Mouse (Mus musculus) midbrain, postnatal 0 days (tissue): Measurements from ENCODE around the gene Olfr1513. TPM values are rescaled to one million over a fixed set of nuclear protein-coding genes. Genes with fewer than 3 reads are reported as not detected.
"Not testable (repeated sequence)": the region's sequence is repeated elsewhere in the genome, so short reads cannot be mapped to it uniquely, and the experiment has no call there.

Experiments used
- ATAC-seq: fragments of 200-750 bp; cut with Nextera tagmentation; 2 replicates; pipeline ENCODE4 v1.8.0; 2017; ENCODE audit warnings: moderate number of reproducible peaks, mild to moderate bottlenecking, moderate TSS enrichment, moderate library complexity; ENCODE audit not compliant: low FRiP score
- DNase-seq: peaks from one replicate; pipeline ENCODE4 v3.0.0-alpha.2; 2015; ENCODE audit warnings: low spot score
- H3K27ac ChIP-seq: fragments of 300-500 bp; sonication (generic); 2 replicates; pipeline ENCODE4 v1.5.1; 2014; ENCODE audit warnings: low read depth, mild to moderate bottlenecking, low read length, mixed read lengths
- H3K27me3 ChIP-seq: fragments of 300-500 bp; sonication (generic); 2 replicates; pipeline ENCODE4 v1.6.1; 2014; ENCODE audit warnings: low read length, control low read depth, mixed read lengths; ENCODE audit not compliant: insufficient read depth
- H3K36me3 ChIP-seq: fragments of 300-500 bp; sonication (generic); 2 replicates; pipeline ENCODE4 v1.6.1; 2014; ENCODE audit warnings: low read length, control low read depth, mixed read lengths; ENCODE audit not compliant: insufficient read depth
- H3K4me1 ChIP-seq: fragments of 300-500 bp; sonication (generic); 2 replicates; pipeline ENCODE4 v1.6.1; 2014; ENCODE audit warnings: mild to moderate bottlenecking, control low read depth, antibody characterized with exemption, low read length, mixed read lengths; ENCODE audit not compliant: insufficient read depth
- H3K4me2 ChIP-seq: fragments of 300-500 bp; sonication (generic); 2 replicates; pipeline ENCODE4 v1.6.1; 2014; ENCODE audit warnings: low read depth, mild to moderate bottlenecking, low read length, mixed read lengths; ENCODE audit not compliant: poor library complexity, severe bottlenecking
- H3K4me3 ChIP-seq: fragments of 300-500 bp; sonication (generic); 2 replicates; pipeline ENCODE4 v1.5.1; 2014; ENCODE audit warnings: low read depth, mild to moderate bottlenecking, low read length, moderate library complexity
- H3K9ac ChIP-seq: fragments of 300-500 bp; sonication (generic); replicated peaks from 2 replicates; pipeline ENCODE4 v1.6.1; 2014; ENCODE audit warnings: mild to moderate bottlenecking, low read length, moderate library complexity, mixed read lengths; ENCODE audit not compliant: poor library complexity, severe bottlenecking
- H3K9me3 ChIP-seq: fragments of 300-500 bp; sonication (generic); 2 replicates; pipeline ENCODE4 v1.6.1; 2016; ENCODE audit warnings: low read length, control low read depth
- CTCF ChIP-seq: IDR thresholded peaks from 2 replicates; pipeline ENCODE4 v1.5.1; 2016; ENCODE audit warnings: antibody characterized with exemption, mild to moderate bottlenecking
- WGBS: fragments of 180-500 bp; shearing (Covaris S2); extraction: QIAGEN DNeasy Blood & Tissue Kit; methylation state at CpG from one replicate; pipeline ENCODE4 v1.1.7; 2014; 5-methylcytosine and 5-hydroxymethylcytosine counted together
- polyA plus RNA-seq: library from polyadenylated mRNA; unstranded; fragments of >200 nt; fragmentation: Nextera tagmentation; extraction: Ambion mirVana; gene quantifications from 2 replicates; pipeline ENCODE4 v1.2.1, GENCODE M21; 2015
- total RNA-seq: library from RNA; depleted of rRNA; stranded (reverse); fragments of >200 nt; gene quantifications from 2 replicates; pipeline ENCODE4 v1.2.3, GENCODE M21; 2014; rRNA removed

Gene Olfr1513
- total and polyA plus RNA-seq, 2 experiments from 2014 or later, result not detected

GRCm38 (mm10) chr14:52313931-52314807, 42.0 kb downstream of the Olfr1513 start:
- H3K4me2 ChIP-seq, result peak overlapping the region; percentile 85
- 78% methylated on average over 26 of the region's 26 CpGs for WGBS
- H3K4me1 ChIP-seq, result peaks cover 13% of the 10 kb centered on the region
- H3K27me3 ChIP-seq, result no peaks in the 10 kb centered on the region
- H3K27ac ChIP-seq, result 0 out of 2 replicates have a peak overlapping the region, but pooled peaks have one; percentile 18
- DNase-seq, result no peak
- peaks cover 26% of the 10 kb centered on the region for H3K36me3 ChIP-seq
- TF ChIP-seq CTCF, result 0 out of 2 replicates have a peak, but pooled peaks have one; percentile 4
- H3K9me3 ChIP-seq, result no peaks in the 10 kb centered on the region
- H3K9ac ChIP-seq, result no peak overlapping the region; the same call in 1 of the 2 replicates
- ATAC-seq, result no peak
- H3K4me3 ChIP-seq, result peak overlapping the region; percentile 86; the same call in 1 of the 2 replicates

GRCm38 (mm10) chr14:52310906-52311305, 45.3 kb downstream of the Olfr1513 start:
- Histone ChIP-seq H3K36me3 (peaks cover 26% of the 10 kb centered on the region), H3K4me2 (peak overlapping the region; percentile 24; the same call in 1 of the 2 replicates), H3K4me3 (no peak overlapping the region), H3K9me3 (no peaks in the 10 kb centered on the region), H3K9ac (no peak overlapping the region), H3K27ac (no peak overlapping the region), H3K4me1 (peaks cover 13% of the 10 kb centered on the region; the same call in 1 of the 2 replicates), H3K27me3 (no peaks in the 10 kb centered on the region)
- no peak for TF ChIP-seq CTCF
- WGBS, result 96% methylated on average over 2 of the region's 2 CpGs
- no peak for DNase-seq
- ATAC-seq, result no peak

GRCm38 (mm10) chr14:52310343-52310742, 45.9 kb downstream of the Olfr1513 start:
- H3K27ac ChIP-seq, ATAC-seq, H3K4me3 ChIP-seq, H3K9ac ChIP-seq, H3K9me3 ChIP-seq, H3K4me2 ChIP-seq, H3K27me3 ChIP-seq, DNase-seq: not testable (repeated sequence)
- Histone ChIP-seq H3K36me3 (peaks cover 26% of the 10 kb centered on the region), H3K4me1 (peaks cover 12% of the 10 kb centered on the region; the same call in 1 of the 2 replicates)
- TF ChIP-seq CTCF, result peak; percentile 41
- WGBS, result 95% methylated on average over 5 of the region's 6 CpGs

- no peak for TF ChIP-seq CTCF
- ATAC-seq (no peak), DNase-seq (no peak)
- Histone ChIP-seq H3K9me3 (no peaks in the 10 kb centered on the region), H3K4me3 (no peak overlapping the region), H3K27me3 (no peaks in the 10 kb centered on the region), H3K9ac (no peak overlapping the region), H3K36me3 (no peaks in the 10 kb centered on the region), H3K27ac (no peak overlapping the region), H3K4me1 (no peaks in the 10 kb centered on the region), H3K4me2 (no peak overlapping the region)
- 95% methylated on average over 2 of the region's 2 CpGs for WGBS
Observed at GRCm38 (mm10) chr14:52306100-52306499, 50.1 kb downstream of the Olfr1513 start.

GRCm38 (mm10) chr14:52304644-52305271, 51.5 kb downstream of the Olfr1513 start, which contains the start of gene Mettl3:
Gene Mettl3, minus strand, starts transcription at chr14:52305128.
- WGBS, result under 1% methylated on average over 46 of the region's 46 CpGs
- Histone ChIP-seq H3K4me3 (peak within 1 kb of the TSS; percentile 71), H3K9ac (peak within 1 kb of the TSS; percentile 60), H3K36me3 (peaks cover 2% of the 10 kb centered on the region), H3K27ac (peak within 1 kb of the TSS; percentile 93), H3K27me3 (no peaks in the 10 kb centered on the region), H3K4me1 (no peaks in the 10 kb centered on the region), H3K9me3 (no peaks in the 10 kb centered on the region), H3K4me2 (peak within 1 kb of the TSS; percentile 65)
- TF ChIP-seq CTCF, result peak; percentile 55
- ATAC-seq, result peak; percentile 95
- DNase-seq, result peak; percentile 98

- H3K27ac ChIP-seq, H3K9me3 ChIP-seq, DNase-seq, H3K27me3 ChIP-seq, H3K4me3 ChIP-seq, H3K4me1 ChIP-seq, H3K36me3 ChIP-seq, H3K9ac ChIP-seq, ATAC-seq: not testable (repeated sequence)
- WGBS, result 76% methylated on average over 3 of the region's 3 CpGs
- H3K4me2 ChIP-seq, result peak overlapping the region; percentile 65; the same call in 1 of the 2 replicates
Observed at GRCm38 (mm10) chr14:52303517-52303916, 52.7 kb downstream of the Olfr1513 start.

Other genes with a start within 250 kb of the Olfr1513 start
- gene Rpgrip1, start 245.7 kb downstream of the Olfr1513 start, total RNA-seq, result 5.5 and 6.4 TPM in 2 replicates
- 55.9 and 59.8 TPM in 2 replicates for gene Rpgrip1, start 245.7 kb downstream of the Olfr1513 start, polyA plus RNA-seq
- gene Supt16, start 159.0 kb downstream of the Olfr1513 start, total RNA-seq, result 32.3 and 42.1 TPM in 2 replicates
- gene Supt16, start 159.0 kb downstream of the Olfr1513 start, polyA plus RNA-seq, result 35.4 and 36.9 TPM in 2 replicates
- gene Chd8, start 98.6 kb downstream of the Olfr1513 start, total RNA-seq, result 109 and 128 TPM in 2 replicates
- 27.9 and 31.9 TPM in 2 replicates for gene Chd8, start 98.6 kb downstream of the Olfr1513 start, polyA plus RNA-seq
- gene Tox4, start 77.3 kb downstream of the Olfr1513 start, total RNA-seq, result 54.7 and 58.5 TPM in 2 replicates
- 44.9 and 47.7 TPM in 2 replicates for gene Tox4, start 77.3 kb downstream of the Olfr1513 start, polyA plus RNA-seq
- 56.7 and 57.7 TPM in 2 replicates for gene Rab2b, start 76.9 kb downstream of the Olfr1513 start, total RNA-seq
- gene Rab2b, start 76.9 kb downstream of the Olfr1513 start, polyA plus RNA-seq, result 48.2 and 57.6 TPM in 2 replicates
- 19.6 and 22.6 TPM in 2 replicates for gene Mettl3, start 51.3 kb downstream of the Olfr1513 start, total RNA-seq
- 24.1 and 24.2 TPM in 2 replicates for gene Mettl3, start 51.3 kb downstream of the Olfr1513 start, polyA plus RNA-seq
- gene Sall2, start 27.6 kb downstream of the Olfr1513 start, total RNA-seq, result 98.8 and 112 TPM in 2 replicates
- 37.8 and 39.0 TPM in 2 replicates for gene Sall2, start 27.6 kb downstream of the Olfr1513 start, polyA plus RNA-seq
- gene Olfr1512, start 22.8 kb upstream of the Olfr1513 start, total RNA-seq, result not detected in 2 replicates
- not detected in 2 replicates for gene Olfr1512, start 22.8 kb upstream of the Olfr1513 start, polyA plus RNA-seq
- not detected in 2 replicates for gene Olfr1511, start 41.0 kb upstream of the Olfr1513 start, total RNA-seq
- 0.21 TPM in 1 of 2 replicates, not detected in the other for gene Olfr1511, start 41.0 kb upstream of the Olfr1513 start, polyA plus RNA-seq
- not detected in 2 replicates for gene Olfr1510, start 58.0 kb upstream of the Olfr1513 start, total RNA-seq
- not detected in 2 replicates for gene Olfr1510, start 58.0 kb upstream of the Olfr1513 start, polyA plus RNA-seq
- not detected in 2 replicates for gene Olfr1509, start 86.6 kb upstream of the Olfr1513 start, total RNA-seq
- not detected in 2 replicates for gene Olfr1509, start 86.6 kb upstream of the Olfr1513 start, polyA plus RNA-seq
- gene Olfr1508, start 111.1 kb upstream of the Olfr1513 start, total RNA-seq, result 0.05 TPM in 1 of 2 replicates, not detected in the other
- not detected in 2 replicates for gene Olfr1508, start 111.1 kb upstream of the Olfr1513 start, polyA plus RNA-seq
- not detected in 2 replicates for gene Olfr1507, start 139.3 kb upstream of the Olfr1513 start, total RNA-seq
- not detected in 2 replicates for gene Olfr1507, start 139.3 kb upstream of the Olfr1513 start, polyA plus RNA-seq